8 mouse cellular contexts compared by ENCODE assay signal in the genomic region with DNA sequence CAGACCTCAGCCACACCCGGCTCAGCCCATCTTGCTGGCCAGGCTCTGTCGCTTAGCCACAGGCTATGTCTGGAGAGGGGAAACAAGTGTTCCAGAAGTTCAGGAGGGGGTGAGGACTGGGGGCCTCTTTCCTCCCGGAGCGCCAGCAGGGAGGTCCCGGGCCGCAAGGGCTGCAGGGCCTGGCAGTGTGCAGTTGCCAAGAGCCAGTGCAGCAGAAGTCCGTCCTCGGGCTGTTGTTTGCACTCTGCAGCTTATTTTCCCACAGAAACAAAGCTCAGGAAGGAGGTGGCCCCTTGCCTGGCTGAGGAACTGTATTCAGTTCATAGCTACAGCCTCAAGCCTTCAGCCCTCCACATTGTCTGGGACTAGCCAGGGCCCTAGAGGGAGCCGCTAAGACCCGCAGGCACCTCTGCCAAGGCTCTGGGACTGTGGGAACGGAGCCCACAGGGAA. TPM values are rescaled to one million over a fixed set of nuclear protein-coding genes. Genes with fewer than 3 reads are reported as not detected.
DNase-seq lines count a peak whose midpoint lies in the region; ATAC-seq and TF ChIP-seq lines count a peak whose summit lies in the region.

No protein-coding gene starts in this region.

- no peak for DNase-seq in layer of hippocampus, adult 2 months (ENCODE audit: low spot score in 2 of 2)
- no peak for DNase-seq in layer of hippocampus, adult 18-20 months (ENCODE audit: low spot score in 2 of 2)
- DNase-seq in forebrain, embryonic 10.5 days (ENCODE audit: extremely low spot score, low spot score), result peak; percentile 50
- DNase-seq in heart, postnatal 25 days (ENCODE audit: low spot score), result peak; percentile 85
- no peak for DNase-seq in limb, embryonic 11.5 days (ENCODE audit: low spot score)
- peak; percentile 63 for DNase-seq in midbrain, postnatal 0 days (ENCODE audit: low spot score)
- DNase-seq in cerebellum, postnatal 14 days, result no peak
- no peak for DNase-seq in left cerebral cortex, adult 11 months (ENCODE audit: low spot score)

- peaks cover under 1% of the 10 kb centered on the region; the same call in 1 of the 2 replicates for H3K9me3 ChIP-seq in forebrain, embryonic 10.5 days
- H3K9me3 ChIP-seq in limb, embryonic 11.5 days (ENCODE audit: control insufficient read depth, low read length), result no peaks in the 10 kb centered on the region
- no peaks in the 10 kb centered on the region for H3K9me3 ChIP-seq in midbrain, postnatal 0 days (ENCODE audit: low read length)

- 0 out of 2 replicates have a peak overlapping the region, but pooled peaks have one; percentile 8 for H3K9ac ChIP-seq in limb, embryonic 11.5 days (ENCODE audit: low read length)
- H3K9ac ChIP-seq in midbrain, postnatal 0 days (replicated peaks; ENCODE audit: low read length, poor library complexity, severe bottlenecking), result no peak overlapping the region

- H3K27ac ChIP-seq in layer of hippocampus, adult 2 months, result peak overlapping the region; percentile 85
- H3K27ac ChIP-seq in forebrain, embryonic 10.5 days, result peak overlapping the region; percentile 88
- H3K27ac ChIP-seq in limb, embryonic 11.5 days (replicated peaks; ENCODE audit: low read depth, low read length), result peak overlapping the region; percentile 54
- peak overlapping the region; percentile 73 for H3K27ac ChIP-seq in midbrain, postnatal 0 days (ENCODE audit: low read depth, low read length)

- WGBS in forebrain, embryonic 10.5 days, result 40% methylated on average over 11 of the region's 11 CpGs
- 54% methylated on average over 11 of the region's 11 CpGs for WGBS in limb, embryonic 11.5 days
- WGBS in midbrain, postnatal 0 days, result 29% methylated on average over 10 of the region's 11 CpGs

- no peaks in the 10 kb centered on the region for H3K36me3 ChIP-seq in forebrain, embryonic 10.5 days (replicated peaks)
- no peaks in the 10 kb centered on the region for H3K36me3 ChIP-seq in limb, embryonic 11.5 days (ENCODE audit: control insufficient read depth, insufficient read depth, low read length)
- no peaks in the 10 kb centered on the region for H3K36me3 ChIP-seq in midbrain, postnatal 0 days (ENCODE audit: insufficient read depth, low read length)

- intact Hi-C loops in heart, postnatal 25 days (cut with DNase I), result no loop called here

- TF ChIP-seq CTCF in layer of hippocampus, adult 2 months (conservative IDR thresholded peaks at IDR 0.05), result peak; percentile 20; the same call in 1 of the 2 replicates
- TF ChIP-seq CTCF in midbrain, postnatal 0 days (IDR thresholded peaks at IDR 0.05), result no peak

- no peak overlapping the region for H3K4me3 ChIP-seq in layer of hippocampus, adult 2 months
- H3K4me3 ChIP-seq in forebrain, embryonic 10.5 days, result peak overlapping the region; percentile 15
- no peak overlapping the region for H3K4me3 ChIP-seq in limb, embryonic 11.5 days (ENCODE audit: low read depth, low read length)
- no peak overlapping the region for H3K4me3 ChIP-seq in midbrain, postnatal 0 days (ENCODE audit: low read depth, low read length)

- H3K27me3 ChIP-seq in forebrain, embryonic 10.5 days (ENCODE audit: poor library complexity, severe bottlenecking), result peaks cover 38% of the 10 kb centered on the region
- peaks cover 10% of the 10 kb centered on the region for H3K27me3 ChIP-seq in limb, embryonic 11.5 days (ENCODE audit: control insufficient read depth, insufficient read depth, low read length)
- peaks cover 8% of the 10 kb centered on the region for H3K27me3 ChIP-seq in midbrain, postnatal 0 days (ENCODE audit: insufficient read depth, low read length)

- peaks cover 62% of the 10 kb centered on the region for H3K4me1 ChIP-seq in forebrain, embryonic 10.5 days
- H3K4me1 ChIP-seq in limb, embryonic 11.5 days (ENCODE audit: control insufficient read depth, insufficient read depth, low read length), result peaks cover 20% of the 10 kb centered on the region
- H3K4me1 ChIP-seq in midbrain, postnatal 0 days (ENCODE audit: insufficient read depth, low read length), result no peaks in the 10 kb centered on the region

- no peak overlapping the region for H3K4me2 ChIP-seq in limb, embryonic 11.5 days (ENCODE audit: low read depth, severe bottlenecking)
- no peak overlapping the region for H3K4me2 ChIP-seq in midbrain, postnatal 0 days (ENCODE audit: low read depth, low read length, poor library complexity, severe bottlenecking)

- ATAC-seq in limb, embryonic 11.5 days (ENCODE audit: insufficient number of reproducible peaks, low FRiP score, low TSS enrichment, low read depth), result no peak
- peak; percentile 47; the same call in 1 of the 2 replicates for ATAC-seq in midbrain, postnatal 0 days (ENCODE audit: low FRiP score)

RNA-seq across cellular contexts. Expression of gene Wbp2, which starts 15.2 kb away (rescaled TPM):
- total RNA-seq in layer of hippocampus, adult 2 months (2021), result 100 to 1,000 TPM; 417 to 440 TPM
- total RNA-seq in layer of hippocampus, adult 18-20 months (2021), result 100 to 1,000 TPM; 450 to 480 TPM
- 71.0 and 73.6 TPM in 2 replicates for polyA plus RNA-seq in forebrain, embryonic 10.5 days (2016; fragmentation: Nextera tagmentation; extraction: Ambion mirVana)
- total RNA-seq in heart, postnatal 25 days (2021), result 10 to 100 TPM; 80.1 to 92.2 TPM
- polyA plus RNA-seq in limb, embryonic 11.5 days (2014; fragmentation: Nextera tagmentation; extraction: Ambion mirVana), result 49.3 and 52.1 TPM in 2 replicates
- total RNA-seq in midbrain, postnatal 0 days (2014; rRNA removed), result 119 and 150 TPM in 2 replicates
- 254 and 267 TPM in 2 replicates for polyA plus RNA-seq in midbrain, postnatal 0 days (2015; fragmentation: Nextera tagmentation; extraction: Ambion mirVana)

RNA-seq across cellular contexts. Expression of gene Unc13d, which starts 24.2 kb away (rescaled TPM):
- total RNA-seq in layer of hippocampus, adult 2 months (2021), result 1 to 10 TPM; 1.3 to 2.1 TPM
- 1 to 10 TPM; 1.6 to 3.0 TPM for total RNA-seq in layer of hippocampus, adult 18-20 months (2021)
- 3.7 and 3.8 TPM in 2 replicates for polyA plus RNA-seq in forebrain, embryonic 10.5 days (2016; fragmentation: Nextera tagmentation; extraction: Ambion mirVana)
- total RNA-seq in heart, postnatal 25 days (2021), result 1 to 10 TPM in 1 of 2 experiments, under 1 TPM in 1; 0.75 to 1.0 TPM
- polyA plus RNA-seq in limb, embryonic 11.5 days (2014; fragmentation: Nextera tagmentation; extraction: Ambion mirVana), result 1.1 and 1.3 TPM in 2 replicates
- total RNA-seq in midbrain, postnatal 0 days (2014; rRNA removed), result 0.22 and 0.71 TPM in 2 replicates
- polyA plus RNA-seq in midbrain, postnatal 0 days (2015; fragmentation: Nextera tagmentation; extraction: Ambion mirVana), result 0.67 and 0.77 TPM in 2 replicates

RNA-seq across cellular contexts. Expression of gene Trim47, which starts 25.1 kb away (rescaled TPM):
- 1 to 10 TPM; 4.6 to 7.2 TPM for total RNA-seq in layer of hippocampus, adult 2 months (2021)
- total RNA-seq in layer of hippocampus, adult 18-20 months (2021), result 1 to 10 TPM; 4.8 to 6.2 TPM
- 2.1 and 2.4 TPM in 2 replicates for polyA plus RNA-seq in forebrain, embryonic 10.5 days (2016; fragmentation: Nextera tagmentation; extraction: Ambion mirVana)
- total RNA-seq in heart, postnatal 25 days (2021), result 10 to 100 TPM; 27.0 to 37.6 TPM
- 3.7 and 4.3 TPM in 2 replicates for polyA plus RNA-seq in limb, embryonic 11.5 days (2014; fragmentation: Nextera tagmentation; extraction: Ambion mirVana)
- 12.6 and 16.8 TPM in 2 replicates for total RNA-seq in midbrain, postnatal 0 days (2014; rRNA removed)
- polyA plus RNA-seq in midbrain, postnatal 0 days (2015; fragmentation: Nextera tagmentation; extraction: Ambion mirVana), result 9.0 and 11.7 TPM in 2 replicates

RNA-seq across cellular contexts. Expression of gene Trim65, which starts 29.0 kb away (rescaled TPM):
- total RNA-seq in layer of hippocampus, adult 2 months (2021), result 1 to 10 TPM; 6.9 to 7.7 TPM
- 1 to 10 TPM; 6.7 to 8.3 TPM for total RNA-seq in layer of hippocampus, adult 18-20 months (2021)
- 1.7 TPM in 2 replicates for polyA plus RNA-seq in forebrain, embryonic 10.5 days (2016; fragmentation: Nextera tagmentation; extraction: Ambion mirVana)
- total RNA-seq in heart, postnatal 25 days (2021), result 1 to 10 TPM; 6.1 to 8.4 TPM
- polyA plus RNA-seq in limb, embryonic 11.5 days (2014; fragmentation: Nextera tagmentation; extraction: Ambion mirVana), result 2.2 and 2.5 TPM in 2 replicates
- total RNA-seq in midbrain, postnatal 0 days (2014; rRNA removed), result 5.7 and 7.6 TPM in 2 replicates
- 2.3 TPM in 2 replicates for polyA plus RNA-seq in midbrain, postnatal 0 days (2015; fragmentation: Nextera tagmentation; extraction: Ambion mirVana)

RNA-seq across cellular contexts. Expression of gene Mrpl38, which starts 36.7 kb away (rescaled TPM):
- total RNA-seq in layer of hippocampus, adult 2 months (2021), result 10 to 100 TPM; 64.6 to 66.8 TPM
- total RNA-seq in layer of hippocampus, adult 18-20 months (2021), result 10 to 100 TPM; 60.2 to 61.2 TPM
- polyA plus RNA-seq in forebrain, embryonic 10.5 days (2016; fragmentation: Nextera tagmentation; extraction: Ambion mirVana), result 112 and 114 TPM in 2 replicates
- total RNA-seq in heart, postnatal 25 days (2021), result 10 to 100 TPM; 62.5 to 66.0 TPM
- 110 and 111 TPM in 2 replicates for polyA plus RNA-seq in limb, embryonic 11.5 days (2014; fragmentation: Nextera tagmentation; extraction: Ambion mirVana)
- 74.3 and 100 TPM in 2 replicates for total RNA-seq in midbrain, postnatal 0 days (2014; rRNA removed)
- 77.0 and 78.7 TPM in 2 replicates for polyA plus RNA-seq in midbrain, postnatal 0 days (2015; fragmentation: Nextera tagmentation; extraction: Ambion mirVana)

Comparison
In these comparisons a context has a peak if more than half of its experiments do, and no peak if none do; other contexts are left out.
1. DNase-seq: peak in forebrain, embryonic 10.5 days (single experiment), heart, postnatal 25 days (single experiment) and midbrain, postnatal 0 days (single experiment); none in layer of hippocampus, adult 2 months (0 of 2), layer of hippocampus, adult 18-20 months (0 of 2), limb, embryonic 11.5 days (single experiment), cerebellum, postnatal 14 days (0 of 2) and left cerebral cortex, adult 11 months (single experiment).
2. Peak in every context shown above with its lines, with median percentiles within 50 percentile points of each other: H3K27ac ChIP-seq.